Comparison of ENCODE assay signal across 8 mouse cellular contexts in genomic region chr9:8004370-8004991, GRCm38 (mm10). TPM values are rescaled to one million over a fixed set of nuclear protein-coding genes. Genes with fewer than 3 reads are reported as not detected.
DNase-seq lines count a peak whose midpoint lies in the region; ATAC-seq and TF ChIP-seq lines count a peak whose summit lies in the region.

Gene Yap1 (minus strand): TSS chr9:8004596.

- peak; percentile 46; the same call in 1 of the 2 replicates for TF ChIP-seq POLR2A in brain, embryonic 14.5 days (IDR thresholded peaks at IDR 0.05; ENCODE audit: borderline replicate concordance, extremely low read depth, insufficient read depth, insufficient read length, poor library complexity, severe bottlenecking)

- peak; percentile 88 for ATAC-seq in forebrain, embryonic 12.5 days (ENCODE audit: low FRiP score)
- ATAC-seq in heart, embryonic 15.5 days (replicated peaks; ENCODE audit: insufficient number of reproducible peaks, insufficient read depth, low FRiP score, low read depth) = peak; percentile 87
- ATAC-seq in liver, embryonic 13.5 days (ENCODE audit: low read depth) = peak; percentile 62
- peak; percentile 85 for ATAC-seq in neural tube, embryonic 12.5 days (ENCODE audit: low FRiP score, low read depth)

- H3K4me3 ChIP-seq in forebrain, embryonic 12.5 days (replicated peaks) = peak within 1 kb of the TSS; percentile 84
- peak within 1 kb of the TSS; percentile 95 for H3K4me3 ChIP-seq in heart, embryonic 15.5 days
- peak within 1 kb of the TSS; percentile 62 for H3K4me3 ChIP-seq in liver, embryonic 13.5 days (replicated peaks)
- peak within 1 kb of the TSS; percentile 87 for H3K4me3 ChIP-seq in neural tube, embryonic 12.5 days

- no peaks in the 10 kb centered on the region for H3K27me3 ChIP-seq in forebrain, embryonic 12.5 days
- H3K27me3 ChIP-seq in heart, embryonic 15.5 days = no peaks in the 10 kb centered on the region
- peaks cover 80% of the 10 kb centered on the region for H3K27me3 ChIP-seq in liver, embryonic 13.5 days
- no peaks in the 10 kb centered on the region; the same call in 1 of the 2 replicates for H3K27me3 ChIP-seq in neural tube, embryonic 12.5 days (replicated peaks)

- peak within 1 kb of the TSS; percentile 87 for H3K9ac ChIP-seq in forebrain, embryonic 12.5 days
- H3K9ac ChIP-seq in heart, embryonic 15.5 days = peak within 1 kb of the TSS; percentile 98
- peak within 1 kb of the TSS; percentile 68 for H3K9ac ChIP-seq in liver, embryonic 13.5 days
- peak within 1 kb of the TSS; percentile 83 for H3K9ac ChIP-seq in neural tube, embryonic 12.5 days

- no peak for TF ChIP-seq CTCF in brain, embryonic 14.5 days (IDR thresholded peaks at IDR 0.05; ENCODE audit: borderline replicate concordance, extremely low read depth, insufficient read depth, insufficient read length)

- peak; percentile 82 for DNase-seq in 3T3-L1 (ENCODE audit: low read depth, low spot score)
- DNase-seq in brain, embryonic 14.5 days (ENCODE audit: low read depth) = peak; percentile 93
- peak; percentile 96 for DNase-seq in kidney, postnatal 10 days
- DNase-seq in liver, embryonic 13.5 days = peak; percentile 14
- peak; percentile 97 for DNase-seq in testis, postnatal 10 days (ENCODE audit: low spot score)

- peaks cover 7% of the 10 kb centered on the region for H3K36me3 ChIP-seq in forebrain, embryonic 12.5 days (replicated peaks)
- peaks cover 16% of the 10 kb centered on the region for H3K36me3 ChIP-seq in heart, embryonic 15.5 days
- 0 out of 2 replicates have a peak, but pooled peaks cover 2% of the 10 kb centered on the region for H3K36me3 ChIP-seq in liver, embryonic 13.5 days
- no peaks in the 10 kb centered on the region for H3K36me3 ChIP-seq in neural tube, embryonic 12.5 days

- peak within 1 kb of the TSS; percentile 78 for H3K4me2 ChIP-seq in forebrain, embryonic 12.5 days
- H3K4me2 ChIP-seq in heart, embryonic 15.5 days = peak within 1 kb of the TSS; percentile 63
- H3K4me2 ChIP-seq in liver, embryonic 13.5 days = peak within 1 kb of the TSS; percentile 56
- peak within 1 kb of the TSS; percentile 86 for H3K4me2 ChIP-seq in neural tube, embryonic 12.5 days (replicated peaks)

- H3K4me1 ChIP-seq in forebrain, embryonic 12.5 days = peaks cover 24% of the 10 kb centered on the region
- peaks cover 16% of the 10 kb centered on the region for H3K4me1 ChIP-seq in heart, embryonic 15.5 days (replicated peaks)
- H3K4me1 ChIP-seq in liver, embryonic 13.5 days (replicated peaks) = no peaks in the 10 kb centered on the region; the same call in 1 of the 2 replicates
- H3K4me1 ChIP-seq in neural tube, embryonic 12.5 days = peaks cover 3% of the 10 kb centered on the region; the same call in 1 of the 2 replicates

- H3K27ac ChIP-seq in forebrain, embryonic 12.5 days = peak within 1 kb of the TSS; percentile 96
- peak within 1 kb of the TSS; percentile 98 for H3K27ac ChIP-seq in heart, embryonic 15.5 days
- peak within 1 kb of the TSS; percentile 78 for H3K27ac ChIP-seq in liver, embryonic 13.5 days
- H3K27ac ChIP-seq in neural tube, embryonic 12.5 days = peak within 1 kb of the TSS; percentile 68

- WGBS in forebrain, embryonic 12.5 days = under 1% methylated on average over 52 of the region's 79 CpGs
- under 1% methylated on average over 78 of the region's 79 CpGs for WGBS in heart, embryonic 15.5 days
- WGBS in liver, embryonic 13.5 days (ENCODE audit: insufficient replicate concordance) = under 1% methylated on average over 78 of the region's 79 CpGs
- WGBS in neural tube, embryonic 12.5 days = 1% methylated on average over 76 of the region's 79 CpGs

- H3K9me3 ChIP-seq in forebrain, embryonic 12.5 days = no peaks in the 10 kb centered on the region
- no peaks in the 10 kb centered on the region for H3K9me3 ChIP-seq in heart, embryonic 15.5 days (replicated peaks)
- no peaks in the 10 kb centered on the region for H3K9me3 ChIP-seq in liver, embryonic 13.5 days (replicated peaks)
- no peaks in the 10 kb centered on the region for H3K9me3 ChIP-seq in neural tube, embryonic 12.5 days

RNA-seq across cellular contexts. Expression of gene Yap1, which starts in this region (rescaled TPM):
- polyA plus RNA-seq in brain, embryonic 14.5 days (2012; rRNA removed) = 13.5 and 22.2 TPM in 2 replicates
- 29.3 and 31.6 TPM in 2 replicates for polyA plus RNA-seq in forebrain, embryonic 12.5 days (2016; fragmentation: Nextera tagmentation; extraction: Ambion mirVana)
- 19.8 and 24.3 TPM in 2 replicates for polyA plus RNA-seq in heart, embryonic 15.5 days (2015; fragmentation: Nextera tagmentation; extraction: Ambion mirVana)
- polyA plus RNA-seq in liver, embryonic 13.5 days (2015; fragmentation: Nextera tagmentation; extraction: Ambion mirVana) = 3.5 and 3.7 TPM in 2 replicates
- 27.5 and 30.3 TPM in 2 replicates for polyA plus RNA-seq in neural tube, embryonic 12.5 days (2016; fragmentation: Nextera tagmentation; extraction: Ambion mirVana)

Comparison
In these comparisons a context has a peak if more than half of its experiments do, and no peak if none do; other contexts are left out.
1. Peak in every context shown above with its lines: DNase-seq, ATAC-seq, H3K4me3 ChIP-seq and H3K27ac ChIP-seq.
2. DNase-seq: peak in every context shown above with its lines; median percentile 97 in testis, postnatal 10 days; 96 in kidney, postnatal 10 days; 93 in brain, embryonic 14.5 days; 82 in 3T3-L1; 14 in liver, embryonic 13.5 days.